Mouse (Mus musculus) forebrain, postnatal 0 days (tissue): Measurements from ENCODE around the gene Psme2. TPM values are rescaled to one million over a fixed set of nuclear protein-coding genes. Genes with fewer than 3 reads are reported as not detected.
A peak's percentile ranks its signal among the peaks of the same experiment; 100 is the strongest.

Experiments
- ATAC-seq: fragments of 200-750 bp; cut with Nextera tagmentation; 2 replicates; pipeline ENCODE4 v1.8.0; 2017; ENCODE audit warnings: mild to moderate bottlenecking, moderate library complexity
- DNase-seq: peaks from one replicate; pipeline ENCODE4 v3.0.0-alpha.2; 2015
- H3K27ac ChIP-seq: fragments of 300-500 bp; sonication (generic); 2 replicates; pipeline ENCODE4 v1.5.1; 2014; ENCODE audit warnings: low read depth, mild to moderate bottlenecking, antibody characterized with exemption, low read length, moderate library complexity, mixed read lengths
- H3K27me3 ChIP-seq: fragments of 300-500 bp; sonication (generic); 2 replicates; pipeline ENCODE4 v1.6.1; 2014; ENCODE audit warnings: mild to moderate bottlenecking, low read length, mixed read lengths; ENCODE audit not compliant: insufficient read depth
- H3K36me3 ChIP-seq: fragments of 300-500 bp; sonication (generic); 2 replicates; pipeline ENCODE4 v1.6.1; 2014; ENCODE audit warnings: mild to moderate bottlenecking, moderate library complexity; ENCODE audit not compliant: insufficient read depth
- H3K4me1 ChIP-seq: fragments of 300-500 bp; sonication (generic); 2 replicates; pipeline ENCODE4 v1.6.1; 2014; ENCODE audit warnings: antibody characterized with exemption; ENCODE audit not compliant: insufficient read depth
- H3K4me2 ChIP-seq: fragments of 300-500 bp; sonication (generic); 2 replicates; pipeline ENCODE4 v1.6.1; 2014; ENCODE audit warnings: low read depth, mild to moderate bottlenecking, moderate library complexity
- H3K4me3 ChIP-seq: fragments of 300-500 bp; sonication (generic); 2 replicates; pipeline ENCODE4 v1.5.1; 2014; ENCODE audit warnings: low read depth, low read length, mixed read lengths
- H3K9ac ChIP-seq: fragments of 300-500 bp; sonication (generic); 2 replicates; pipeline ENCODE4 v1.6.1; 2014; ENCODE audit warnings: mild to moderate bottlenecking
- H3K9me3 ChIP-seq: fragments of 300-500 bp; sonication (generic); 2 replicates; pipeline ENCODE4 v1.6.1; 2016; ENCODE audit warnings: low read length
- CTCF ChIP-seq: sonication (generic); IDR thresholded peaks from 2 replicates; pipeline ENCODE4 v1.5.1; 2016; ENCODE audit warnings: antibody characterized with exemption, control low read depth, low read depth
- whole genome bisulfite sequencing: fragments of 180-500 bp; shearing (Covaris S2); extraction: QIAGEN DNeasy Blood & Tissue Kit; methylation state at CpG from one replicate; pipeline ENCODE4 v1.1.7; 2014; 5-methylcytosine and 5-hydroxymethylcytosine counted together
- polyA plus RNA-seq: library from polyadenylated mRNA; unstranded; fragments of >200 nt; fragmentation: Nextera tagmentation; extraction: Ambion mirVana; gene quantifications from 2 replicates; pipeline ENCODE4 v1.2.1, GENCODE M21; 2015
- total RNA-seq: library from RNA; depleted of rRNA; stranded (reverse); fragments of >200 nt; gene quantifications from 2 replicates; pipeline ENCODE4 v1.2.3, GENCODE M21; 2014

Psme2 gene
- total and polyA plus RNA-seq, 2 experiments from 2014 or later: 76.2 to 171 TPM

- ATAC-seq: peak; percentile 96
- Histone ChIP-seq H3K27me3 (no peaks in the 10 kb centered on the region), H3K9me3 (no peaks in the 10 kb centered on the region), H3K4me3 (peak within 1 kb of the TSS; percentile 54), H3K9ac (peak within 1 kb of the TSS; percentile 76), H3K27ac (peak within 1 kb of the TSS; percentile 82), H3K4me2 (peak within 1 kb of the TSS; percentile 73), H3K4me1 (no peaks in the 10 kb centered on the region; the same call in 1 of the 2 replicates), H3K36me3 (peaks cover 19% of the 10 kb centered on the region)
- no peak for TF ChIP-seq CTCF
- under 1% methylated on average over 32 of the region's 32 CpGs for WGBS
- DNase-seq: peak; percentile 89
Measured at GRCm38 (mm10) chr14:55577871-55578667, 12.8 kb downstream of the Psme2 start, which contains the start of gene Psme1. Psme1 (plus strand) TSS chr14:55578123.

GRCm38 (mm10) chr14:55576376-55576775 lies 14.5 kb downstream of the Psme2 start:
- Histone ChIP-seq H3K4me1 (no peaks in the 10 kb centered on the region; the same call in 1 of the 2 replicates), H3K4me3 (no peak overlapping the region), H3K27me3 (no peaks in the 10 kb centered on the region), H3K4me2 (no peak overlapping the region), H3K9me3 (no peaks in the 10 kb centered on the region), H3K27ac (no peak overlapping the region), H3K9ac (no peak overlapping the region), H3K36me3 (peaks cover 14% of the 10 kb centered on the region)
- no peak for TF ChIP-seq CTCF
- 80% methylated on average over 16 of the region's 16 CpGs for WGBS
- no peak for ATAC-seq
- DNase-seq: no peak

- Histone ChIP-seq H3K4me3 (no peak overlapping the region), H3K9ac (no peak overlapping the region), H3K4me2 (no peak overlapping the region), H3K9me3 (no peaks in the 10 kb centered on the region), H3K27ac (no peak overlapping the region), H3K27me3 (no peaks in the 10 kb centered on the region), H3K4me1 (no peaks in the 10 kb centered on the region; the same call in 1 of the 2 replicates), H3K36me3 (peaks cover 10% of the 10 kb centered on the region; the same call in 1 of the 2 replicates)
- 81% methylated on average over 13 of the region's 13 CpGs for WGBS
- DNase-seq (no peak), ATAC-seq (no peak)
- no peak for TF ChIP-seq CTCF
Measured at GRCm38 (mm10) chr14:55575711-55576110, 15.2 kb downstream of the Psme2 start.

GRCm38 (mm10) chr14:55575302-55575701 lies 15.6 kb downstream of the Psme2 start, which contains the start of gene Fitm1:
Fitm1 (plus strand) TSS chr14:55575617.
- H3K4me3 ChIP-seq: no peak within 1 kb of the TSS
- H3K4me2 ChIP-seq: no peak within 1 kb of the TSS
- H3K4me1 ChIP-seq: no peaks in the 10 kb centered on the region; the same call in 1 of the 2 replicates
- H3K27me3 ChIP-seq: no peaks in the 10 kb centered on the region
- no peak within 1 kb of the TSS for H3K9ac ChIP-seq
- no peaks in the 10 kb centered on the region for H3K9me3 ChIP-seq
- no peak for ATAC-seq
- no peak for DNase-seq
- no peak within 1 kb of the TSS for H3K27ac ChIP-seq
- H3K36me3 ChIP-seq: peaks cover 6% of the 10 kb centered on the region; the same call in 1 of the 2 replicates
- WGBS: 81% methylated on average over 8 of the region's 8 CpGs
- TF ChIP-seq CTCF: no peak

GRCm38 (mm10) chr14:55571760-55572159 lies 19.2 kb downstream of the Psme2 start:
- Histone ChIP-seq H3K9me3 (no peaks in the 10 kb centered on the region), H3K4me1 (no peaks in the 10 kb centered on the region), H3K4me3 (no peak overlapping the region), H3K9ac (no peak overlapping the region), H3K27me3 (no peaks in the 10 kb centered on the region), H3K4me2 (no peak overlapping the region), H3K27ac (no peak overlapping the region), H3K36me3 (peaks cover 34% of the 10 kb centered on the region)
- DNase-seq (no peak), ATAC-seq (no peak)
- no peak for TF ChIP-seq CTCF

GRCm38 (mm10) chr14:55570588-55570987 lies 20.3 kb downstream of the Psme2 start:
- ATAC-seq: no peak

GRCm38 (mm10) chr14:55567496-55567895 lies 23.4 kb downstream of the Psme2 start:
- no peak overlapping the region for H3K27ac ChIP-seq
- DNase-seq (no peak), ATAC-seq (no peak)
- no peaks in the 10 kb centered on the region for H3K4me1 ChIP-seq
- no peak for TF ChIP-seq CTCF
- H3K9ac ChIP-seq: no peak overlapping the region
- no peak overlapping the region for H3K4me2 ChIP-seq
- H3K27me3 ChIP-seq: no peaks in the 10 kb centered on the region
- no peak overlapping the region for H3K4me3 ChIP-seq
- WGBS: 90% methylated on average over 3 of the region's 3 CpGs
- H3K36me3 ChIP-seq: peaks cover 68% of the 10 kb centered on the region
- no peaks in the 10 kb centered on the region for H3K9me3 ChIP-seq

More at GRCm38 (mm10) chr14:55570588-55570987, 20.3 kb downstream of the Psme2 start:
- 93% methylated on average over 2 of the region's 2 CpGs for WGBS
- Histone ChIP-seq H3K4me3 (no peak overlapping the region), H3K9ac (no peak overlapping the region), H3K4me2 (no peak overlapping the region), H3K27ac (no peak overlapping the region), H3K27me3 (no peaks in the 10 kb centered on the region), H3K4me1 (no peaks in the 10 kb centered on the region), H3K9me3 (no peaks in the 10 kb centered on the region), H3K36me3 (peaks cover 46% of the 10 kb centered on the region)
- TF ChIP-seq CTCF: no peak
- DNase-seq: no peak
